Mouse (Mus musculus) kidney, embryonic 14.5 days (tissue): ENCODE results near the gene Fbxo31. TPM values are rescaled to one million over a fixed set of nuclear protein-coding genes. Genes with fewer than 3 reads are reported as not detected.
A peak's percentile ranks its signal among the peaks of the same experiment; 100 is the strongest.

Source experiments
- ATAC-seq: fragments of 200-750 bp; cut with Nextera tagmentation; 2 replicates; pipeline ENCODE4 v1.8.0; 2017; ENCODE audit warnings: moderate number of reproducible peaks, mild to moderate bottlenecking, moderate TSS enrichment, moderate library complexity; ENCODE audit not compliant: low FRiP score, low TSS enrichment
- H3K27ac ChIP-seq: fragments of 300-500 bp; sonication (generic); 2 replicates; pipeline ENCODE4 v1.5.1; 2014; ENCODE audit warnings: low read depth, mild to moderate bottlenecking, low read length, moderate library complexity, mixed read lengths
- H3K27me3 ChIP-seq: fragments of 300-500 bp; sonication (generic); 2 replicates; pipeline ENCODE4 v1.6.1; 2014; ENCODE audit warnings: mild to moderate bottlenecking, low read length; ENCODE audit not compliant: control insufficient read depth, insufficient read depth
- H3K36me3 ChIP-seq: fragments of 300-500 bp; sonication (generic); 2 replicates; pipeline ENCODE4 v1.6.1; 2014; ENCODE audit warnings: low read length, mixed read lengths; ENCODE audit not compliant: control insufficient read depth, insufficient read depth
- H3K4me1 ChIP-seq: fragments of 300-500 bp; sonication (generic); 2 replicates; pipeline ENCODE4 v1.6.1; 2014; ENCODE audit warnings: low read length, mixed read lengths; ENCODE audit not compliant: control insufficient read depth, insufficient read depth
- H3K4me2 ChIP-seq: fragments of 300-500 bp; sonication (generic); replicated peaks from 2 replicates; pipeline ENCODE4 v1.6.1; 2014; ENCODE audit warnings: low read depth, mild to moderate bottlenecking, low read length
- H3K4me3 ChIP-seq: fragments of 300-500 bp; sonication (generic); 2 replicates; pipeline ENCODE4 v1.5.1; 2014; ENCODE audit warnings: mild to moderate bottlenecking, low read length
- H3K9ac ChIP-seq: fragments of 300-500 bp; sonication (generic); 2 replicates; pipeline ENCODE4 v1.6.1; 2014; ENCODE audit warnings: low read depth, mild to moderate bottlenecking, low read length, moderate library complexity
- H3K9me3 ChIP-seq: fragments of 300-500 bp; sonication (generic); 2 replicates; pipeline ENCODE4 v1.6.1; 2016; ENCODE audit warnings: low read length; ENCODE audit not compliant: control insufficient read depth
- WGBS: fragments of 180-500 bp; shearing (Covaris S2); extraction: QIAGEN DNeasy Blood & Tissue Kit; methylation state at CpG from one replicate; pipeline ENCODE4 v1.1.7; 2014; 5-methylcytosine and 5-hydroxymethylcytosine counted together
- polyA plus RNA-seq: library from polyadenylated mRNA; unstranded; fragments of >200 nt; fragmentation: Nextera tagmentation; extraction: Ambion mirVana; gene quantifications from 2 replicates; pipeline ENCODE4 v1.2.1, GENCODE M21; 2014

The Fbxo31 gene
- polyA plus RNA-seq, 1 experiment from 2014 or later: 17.0 TPM

- H3K9me3 ChIP-seq: no peaks in the 10 kb centered on the region
- WGBS: 84% methylated on average over 6 of the region's 6 CpGs
- H3K4me1 ChIP-seq: no peaks in the 10 kb centered on the region
- no peak overlapping the region for H3K27ac ChIP-seq
- no peaks in the 10 kb centered on the region for H3K27me3 ChIP-seq
- peaks cover 36% of the 10 kb centered on the region for H3K36me3 ChIP-seq
- no peak overlapping the region for H3K4me2 ChIP-seq
- no peak overlapping the region for H3K9ac ChIP-seq
- no peak for ATAC-seq
- H3K4me3 ChIP-seq: no peak overlapping the region
These were observed 28.6 kb downstream of the Fbxo31 start for GRCm38 (mm10) chr8:121550056-121550455.

DNA sequence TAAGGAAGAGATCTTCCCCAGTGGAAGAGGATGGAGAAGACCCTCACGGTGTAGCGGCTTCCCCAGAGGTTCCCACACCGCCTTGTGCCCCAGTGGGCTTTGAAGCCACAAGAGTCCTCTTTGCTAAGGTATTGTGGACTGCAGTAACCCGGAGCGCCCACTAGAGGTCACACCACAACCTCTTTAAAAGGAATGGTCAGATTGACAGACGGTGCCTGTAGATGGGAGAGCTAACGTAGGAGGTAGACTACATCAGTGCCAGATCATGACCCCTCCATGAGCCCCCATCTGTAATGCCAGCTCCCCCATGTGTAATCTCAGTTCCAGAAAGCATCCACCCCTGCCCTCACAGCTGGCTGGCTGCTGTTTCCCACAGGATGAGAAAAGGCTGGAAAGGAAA lies 31.5 kb downstream of the Fbxo31 start:
- Histone ChIP-seq H3K36me3 (peaks cover 13% of the 10 kb centered on the region; the same call in 1 of the 2 replicates), H3K9me3 (no peaks in the 10 kb centered on the region; the same call in 1 of the 2 replicates), H3K4me3 (no peak overlapping the region), H3K27ac (no peak overlapping the region), H3K27me3 (no peaks in the 10 kb centered on the region), H3K9ac (no peak overlapping the region), H3K4me1 (no peaks in the 10 kb centered on the region), H3K4me2 (no peak overlapping the region)
- ATAC-seq: peak; percentile 44; the same call in 1 of the 2 replicates
- 5% methylated on average over 7 of the region's 7 CpGs for WGBS

- no peak overlapping the region for H3K4me2 ChIP-seq
- H3K36me3 ChIP-seq: no peaks in the 10 kb centered on the region
- no peak overlapping the region for H3K9ac ChIP-seq
- 80% methylated on average over 11 of the region's 11 CpGs for WGBS
- no peaks in the 10 kb centered on the region; the same call in 1 of the 2 replicates for H3K9me3 ChIP-seq
- no peak overlapping the region for H3K4me3 ChIP-seq
- no peaks in the 10 kb centered on the region; the same call in 1 of the 2 replicates for H3K27me3 ChIP-seq
- H3K4me1 ChIP-seq: no peaks in the 10 kb centered on the region
- no peak overlapping the region for H3K27ac ChIP-seq
- no peak for ATAC-seq
These were observed 33.7 kb downstream of the Fbxo31 start for GRCm38 (mm10) chr8:121544936-121545335.

DNA sequence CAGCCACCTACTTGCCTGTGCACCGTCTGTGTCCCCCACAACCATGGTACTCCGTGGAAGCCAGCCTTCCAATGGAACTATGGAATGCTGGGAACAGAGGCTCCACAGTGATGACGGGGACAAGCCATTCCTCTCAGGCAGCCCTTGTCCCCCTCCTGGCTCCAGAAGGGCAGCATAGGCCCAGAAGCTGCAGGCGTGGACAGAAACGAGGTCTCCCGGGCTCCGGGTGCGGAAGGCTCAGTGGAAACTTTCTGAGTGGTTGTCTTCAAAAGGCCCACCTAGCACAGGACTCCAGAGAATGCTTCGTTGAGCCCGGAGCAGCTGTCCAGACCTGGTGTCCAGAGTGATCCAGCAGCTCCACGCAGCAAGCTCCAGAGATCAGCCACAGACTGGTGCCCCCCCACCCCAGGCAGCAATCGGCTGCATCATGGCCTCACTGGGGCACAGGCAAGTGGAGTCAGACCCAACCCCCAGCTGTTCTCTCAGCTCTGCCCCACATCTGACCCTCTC lies 34.3 kb downstream of the Fbxo31 start, which contains the start of gene 1700018B08Rik:
TSS of gene 1700018B08Rik (minus strand) at position 45 of the 510 bp plus-strand sequence.
- Histone ChIP-seq H3K4me2 (no peak within 1 kb of the TSS), H3K27ac (no peak within 1 kb of the TSS), H3K9me3 (no peaks in the 10 kb centered on the region; the same call in 1 of the 2 replicates), H3K27me3 (peaks cover 3% of the 10 kb centered on the region; the same call in 1 of the 2 replicates), H3K4me1 (no peaks in the 10 kb centered on the region), H3K4me3 (no peak within 1 kb of the TSS), H3K36me3 (no peaks in the 10 kb centered on the region), H3K9ac (no peak within 1 kb of the TSS)
- ATAC-seq: no peak
- WGBS: 86% methylated on average over 12 of the region's 12 CpGs

DNA sequence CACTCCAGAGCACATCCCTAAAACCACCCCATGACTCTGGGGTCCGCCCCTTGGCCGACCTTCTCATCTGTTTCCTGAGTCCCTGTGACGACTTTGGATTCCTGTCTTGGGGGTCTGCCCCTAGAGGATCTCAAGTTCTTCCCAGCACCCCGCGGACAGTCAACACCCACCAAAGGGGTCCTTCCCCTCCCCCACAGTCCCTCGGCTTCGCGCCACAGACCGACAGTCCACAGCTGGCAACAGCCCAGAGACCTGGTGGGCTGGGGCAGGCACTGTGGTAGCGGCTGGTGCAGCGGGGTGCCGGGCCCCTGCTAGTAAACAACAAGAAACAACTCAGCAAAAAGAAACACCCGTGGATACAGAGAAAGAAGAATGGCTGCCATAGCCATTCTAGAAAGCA lies 35.7 kb downstream of the Fbxo31 start:
- no peak for ATAC-seq
- Histone ChIP-seq H3K4me2 (no peak overlapping the region), H3K27ac (no peak overlapping the region), H3K4me3 (no peak overlapping the region), H3K4me1 (no peaks in the 10 kb centered on the region), H3K36me3 (no peaks in the 10 kb centered on the region), H3K27me3 (peaks cover 3% of the 10 kb centered on the region; the same call in 1 of the 2 replicates), H3K9ac (no peak overlapping the region), H3K9me3 (no peaks in the 10 kb centered on the region; the same call in 1 of the 2 replicates)
- WGBS: 65% methylated on average over 13 of the region's 13 CpGs

- no peaks in the 10 kb centered on the region for H3K4me1 ChIP-seq
- H3K27me3 ChIP-seq: peaks cover 3% of the 10 kb centered on the region; the same call in 1 of the 2 replicates
- H3K9ac ChIP-seq: no peak overlapping the region
- no peak overlapping the region for H3K4me2 ChIP-seq
- no peak overlapping the region for H3K27ac ChIP-seq
- H3K36me3 ChIP-seq: no peaks in the 10 kb centered on the region
- H3K4me3 ChIP-seq: no peak overlapping the region
- 86% methylated on average over 19 of the region's 19 CpGs for whole genome bisulfite sequencing
- ATAC-seq: no peak
- no peaks in the 10 kb centered on the region; the same call in 1 of the 2 replicates for H3K9me3 ChIP-seq
These were observed 36.7 kb downstream of the Fbxo31 start for GRCm38 (mm10) chr8:121541862-121542261.

GRCm38 (mm10) chr8:121532381-121532780 lies 46.2 kb downstream of the Fbxo31 start:
- H3K9me3 ChIP-seq: no peaks in the 10 kb centered on the region
- H3K27me3 ChIP-seq: no peaks in the 10 kb centered on the region
- no peak for ATAC-seq
- no peak overlapping the region for H3K4me2 ChIP-seq
- 0 out of 2 replicates have a peak, but pooled peaks cover 3% of the 10 kb centered on the region for H3K4me1 ChIP-seq
- 43% methylated on average over 5 of the region's 5 CpGs for WGBS
- no peaks in the 10 kb centered on the region for H3K36me3 ChIP-seq
- no peak overlapping the region for H3K27ac ChIP-seq
- no peak overlapping the region for H3K4me3 ChIP-seq
- H3K9ac ChIP-seq: no peak overlapping the region

- 68% methylated on average over 10 of the region's 10 CpGs for WGBS
- no peak overlapping the region for H3K4me3 ChIP-seq
- no peak overlapping the region for H3K9ac ChIP-seq
- no peak for ATAC-seq
- no peaks in the 10 kb centered on the region for H3K27me3 ChIP-seq
- no peaks in the 10 kb centered on the region for H3K36me3 ChIP-seq
- no peak overlapping the region for H3K27ac ChIP-seq
- H3K4me1 ChIP-seq: 0 out of 2 replicates have a peak, but pooled peaks cover 4% of the 10 kb centered on the region
- H3K9me3 ChIP-seq: no peaks in the 10 kb centered on the region
- H3K4me2 ChIP-seq: no peak overlapping the region
These were observed 48.0 kb downstream of the Fbxo31 start for GRCm38 (mm10) chr8:121530639-121531038.

DNA sequence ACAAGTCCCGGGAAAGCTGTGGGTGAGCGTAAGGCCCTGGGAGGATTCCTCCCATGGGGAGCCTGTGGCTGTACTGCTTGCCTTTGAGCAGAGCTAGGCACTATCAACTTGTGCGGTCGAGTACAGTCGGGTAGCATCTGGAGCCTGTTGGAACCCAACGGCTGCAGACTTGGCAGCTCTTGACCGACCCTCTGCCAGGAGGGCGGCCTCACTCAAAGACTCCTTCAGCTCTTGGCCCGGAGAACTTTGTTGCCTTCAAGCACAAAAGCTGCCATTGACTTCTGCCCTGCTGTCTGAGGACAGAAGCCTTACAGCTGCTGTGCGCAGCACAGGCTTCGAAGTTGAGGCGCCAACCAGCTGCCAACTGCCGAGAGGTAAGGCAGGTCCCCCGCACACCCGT lies 49.8 kb downstream of the Fbxo31 start:
- no peaks in the 10 kb centered on the region for H3K27me3 ChIP-seq
- H3K9me3 ChIP-seq: no peaks in the 10 kb centered on the region
- no peak overlapping the region; the same call in 1 of the 2 replicates for H3K27ac ChIP-seq
- no peak overlapping the region for H3K4me2 ChIP-seq
- no peaks in the 10 kb centered on the region for H3K36me3 ChIP-seq
- H3K4me1 ChIP-seq: 0 out of 2 replicates have a peak, but pooled peaks cover 4% of the 10 kb centered on the region
- ATAC-seq: peak; percentile 38; the same call in 1 of the 2 replicates
- no peak overlapping the region for H3K9ac ChIP-seq
- H3K4me3 ChIP-seq: no peak overlapping the region
- WGBS: 76% methylated on average over 15 of the region's 15 CpGs
